Mouse (Mus musculus): Measurements from ENCODE around the gene Mical3.

DNA sequence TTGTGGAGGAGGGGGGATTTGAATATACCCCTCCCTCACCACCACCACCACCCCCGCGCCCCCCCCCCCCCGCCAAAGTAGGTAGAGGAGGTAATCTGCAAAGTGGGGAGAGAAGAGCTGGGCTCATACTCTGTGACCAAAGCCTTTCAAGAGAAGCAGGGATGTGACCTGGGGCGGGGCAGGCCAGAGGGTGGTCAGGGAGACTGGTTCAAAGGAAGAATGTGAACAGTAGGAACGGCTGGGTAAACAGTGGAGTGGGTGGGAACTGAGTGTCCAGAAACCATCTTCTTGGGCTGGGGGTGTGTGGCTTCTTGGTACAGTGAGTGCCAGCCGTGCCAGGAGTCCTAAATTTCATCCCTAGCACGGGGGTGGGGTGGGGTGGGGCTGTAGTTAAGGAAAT lies 10.0 kb downstream of the Mical3 start:
- TF ChIP-seq CHD2 (IDR thresholded peaks at IDR 0.05; ENCODE audit: low read depth, low read length) = no peak
- no peak for TF ChIP-seq ZNF384 (IDR thresholded peaks at IDR 0.05; ENCODE audit: low read depth, low read length)
- no peak for TF ChIP-seq ZC3H11A (IDR thresholded peaks at IDR 0.05; ENCODE audit: borderline replicate concordance, low read depth, low read length)
- no peak for TF ChIP-seq HCFC1 (IDR thresholded peaks at IDR 0.05; ENCODE audit: borderline replicate concordance, insufficient read depth, low read length)
- TF ChIP-seq MAFK (IDR thresholded peaks at IDR 0.05; ENCODE audit: insufficient read depth, low read depth, low read length) = no peak

Data from ES-E14 (cell line).